Mouse (Mus musculus): ENCODE measurements around the gene Rnh1.

DNA sequence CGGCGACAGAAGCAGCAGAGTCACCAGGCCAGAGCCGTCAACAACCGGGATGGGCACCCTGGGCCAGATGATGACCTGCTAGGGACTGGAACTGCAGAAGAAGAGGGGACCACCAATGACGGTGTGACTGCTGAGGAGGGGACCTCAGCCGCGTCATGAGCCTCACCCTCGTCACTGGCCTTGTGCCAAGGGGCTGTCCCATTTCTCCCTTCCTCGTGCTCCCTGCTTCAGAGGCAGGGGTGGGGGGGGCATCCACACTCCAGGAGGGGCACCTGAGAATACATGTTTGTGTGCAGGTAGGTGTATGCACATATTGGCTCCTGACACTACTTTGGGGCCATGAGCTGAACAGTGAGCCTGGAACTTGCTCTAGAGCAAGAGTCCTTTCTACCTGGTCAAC lies 17.3 kb downstream of the Rnh1 start:
- no peak for TF ChIP-seq CTCF (IDR thresholded peaks at IDR 0.05; ENCODE audit: borderline replicate concordance, extremely low read depth, insufficient read depth, insufficient read length)
- TF ChIP-seq POLR2A (IDR thresholded peaks at IDR 0.05; ENCODE audit: borderline replicate concordance, extremely low read depth, insufficient read depth, insufficient read length, poor library complexity, severe bottlenecking): no peak
